Mouse (Mus musculus): Measurements from ENCODE around the gene Nkd2. TPM values are rescaled to one million over a fixed set of nuclear protein-coding genes. Genes with fewer than 3 reads are reported as not detected.

The Nkd2 gene
- 49.9 and 55.9 TPM in 2 replicates for polyA plus RNA-seq (2014; fragmentation: Nextera tagmentation; extraction: Ambion mirVana)

DNA sequence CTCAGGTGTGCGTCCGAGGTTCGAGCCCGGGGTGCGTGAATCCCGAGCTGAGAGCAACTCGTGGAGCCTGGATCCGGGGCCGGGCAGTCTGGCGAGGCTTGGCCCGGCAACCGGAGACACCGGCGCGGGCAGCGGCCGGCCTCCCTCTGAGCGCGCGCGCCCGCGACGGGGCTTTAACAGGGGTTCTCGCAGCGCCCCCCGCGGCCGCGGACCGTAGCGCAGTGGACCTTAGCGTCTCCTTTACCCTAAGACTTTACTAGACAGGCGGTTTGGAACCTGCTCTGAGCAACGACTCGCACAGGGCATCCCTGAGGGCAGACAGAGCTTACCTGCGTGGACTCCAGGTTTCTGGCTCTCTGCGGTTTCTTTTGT lies at the start of gene Nkd2:
Gene Nkd2 (minus strand): TSS at position 167 of the 372 bp plus-strand sequence.
- Histone ChIP-seq H3K9ac (ENCODE audit: low read length) (peak within 1 kb of the TSS; percentile 90), H3K9me3 (ENCODE audit: control insufficient read depth, low read length) (no peaks in the 10 kb centered on the region), H3K4me1 (ENCODE audit: control insufficient read depth, insufficient read depth, low read length) (peaks cover 18% of the 10 kb centered on the region), H3K4me3 (ENCODE audit: low read depth, low read length) (peak within 1 kb of the TSS; percentile 60), H3K27me3 (ENCODE audit: control insufficient read depth, insufficient read depth, low read length) (peaks cover 3% of the 10 kb centered on the region; the same call in 1 of the 2 replicates), H3K27ac (replicated peaks; ENCODE audit: low read depth, low read length) (0 out of 2 replicates have a peak within 1 kb of the TSS, but pooled peaks have one; percentile 36), H3K4me2 (ENCODE audit: low read depth, severe bottlenecking) (peak within 1 kb of the TSS; percentile 72), H3K36me3 (ENCODE audit: control insufficient read depth, insufficient read depth, low read length) (no peaks in the 10 kb centered on the region; the same call in 1 of the 2 replicates)
- DNase-seq (ENCODE audit: low spot score) (peak; percentile 92), ATAC-seq (ENCODE audit: insufficient number of reproducible peaks, low FRiP score, low TSS enrichment, low read depth) (peak; percentile 79)
- under 1% methylated on average over 37 of the region's 38 CpGs for WGBS

DNA sequence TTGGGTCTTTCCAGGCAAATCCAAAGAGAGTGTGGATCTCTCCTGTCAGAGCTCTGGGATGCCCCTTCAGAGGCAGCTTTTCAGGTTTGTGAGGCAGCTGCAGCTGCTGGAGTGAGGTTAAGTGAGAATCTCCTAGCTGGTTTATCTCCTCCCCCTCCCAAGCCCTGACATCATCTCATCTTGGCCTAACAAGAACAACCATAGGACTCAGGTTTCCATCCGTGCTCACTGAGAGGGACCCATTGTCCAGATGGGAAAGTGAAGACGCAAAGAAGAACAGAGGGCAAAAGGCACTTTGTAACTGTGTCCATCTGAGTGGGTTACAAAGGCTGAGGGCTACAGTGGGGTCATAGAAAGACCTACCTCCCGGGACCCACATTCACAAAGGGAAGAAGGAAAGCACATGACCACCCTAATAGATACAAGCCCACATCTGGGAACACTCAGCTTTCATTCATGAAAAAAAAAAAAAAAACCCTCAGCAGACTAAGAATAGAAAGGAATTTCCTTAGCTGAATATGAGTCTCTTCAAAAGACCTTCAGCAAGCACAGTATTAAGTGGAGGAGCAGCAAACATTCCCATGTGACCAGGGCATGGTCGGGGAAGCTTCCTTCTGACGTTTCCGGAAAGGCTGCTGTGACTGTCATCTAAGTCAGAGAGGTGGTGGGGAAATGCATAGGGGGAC lies 45.2 kb upstream of the Nkd2 start:
- Histone ChIP-seq H3K27ac (replicated peaks; ENCODE audit: low read depth, low read length) (no peak overlapping the region), H3K4me3 (ENCODE audit: low read depth, low read length) (no peak overlapping the region), H3K36me3 (ENCODE audit: control insufficient read depth, insufficient read depth, low read length) (no peaks in the 10 kb centered on the region), H3K9ac (ENCODE audit: low read length) (no peak overlapping the region), H3K9me3 (ENCODE audit: control insufficient read depth, low read length) (no peaks in the 10 kb centered on the region), H3K4me2 (ENCODE audit: low read depth, severe bottlenecking) (no peak overlapping the region), H3K4me1 (ENCODE audit: control insufficient read depth, insufficient read depth, low read length) (peaks cover 10% of the 10 kb centered on the region), H3K27me3 (ENCODE audit: control insufficient read depth, insufficient read depth, low read length) (no peaks in the 10 kb centered on the region)
- peak; percentile 52; the same call in 1 of the 2 replicates for ATAC-seq (ENCODE audit: insufficient number of reproducible peaks, low FRiP score, low TSS enrichment, low read depth)
- DNase-seq (ENCODE audit: low spot score): peak; percentile 26
- WGBS: 45% methylated on average over 6 of the region's 6 CpGs

DNA sequence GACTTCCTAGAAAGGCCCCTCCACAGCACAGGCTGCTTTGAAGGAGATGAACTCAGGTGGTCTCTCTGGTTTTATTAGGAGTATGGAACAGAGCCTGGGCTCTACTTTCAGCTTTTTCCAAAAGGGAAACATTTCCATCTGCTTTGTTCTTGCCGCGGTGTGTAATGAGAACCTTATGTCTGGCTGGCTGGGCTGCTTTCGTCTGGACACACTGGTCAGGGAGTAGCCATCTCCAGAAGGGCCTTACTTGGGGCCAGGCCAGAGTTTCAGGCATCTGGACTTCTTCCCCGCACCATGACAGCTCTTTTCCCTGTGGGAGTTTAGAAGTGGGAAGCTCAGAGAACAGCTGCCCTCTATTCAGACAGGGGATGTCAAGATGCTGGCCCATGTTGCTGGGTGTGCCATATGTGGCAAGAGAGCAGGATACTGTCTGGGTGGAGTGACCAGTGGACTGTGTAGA lies 40.0 kb upstream of the Nkd2 start:
- ATAC-seq (ENCODE audit: insufficient number of reproducible peaks, low FRiP score, low TSS enrichment, low read depth) (peak; percentile 68), DNase-seq (ENCODE audit: low spot score) (peak; percentile 82)
- Histone ChIP-seq H3K27me3 (ENCODE audit: control insufficient read depth, insufficient read depth, low read length) (no peaks in the 10 kb centered on the region), H3K27ac (replicated peaks; ENCODE audit: low read depth, low read length) (peak overlapping the region; percentile 81), H3K9ac (ENCODE audit: low read length) (no peak overlapping the region), H3K4me2 (ENCODE audit: low read depth, severe bottlenecking) (no peak overlapping the region), H3K36me3 (ENCODE audit: control insufficient read depth, insufficient read depth, low read length) (no peaks in the 10 kb centered on the region), H3K9me3 (ENCODE audit: control insufficient read depth, low read length) (no peaks in the 10 kb centered on the region), H3K4me3 (ENCODE audit: low read depth, low read length) (no peak overlapping the region), H3K4me1 (ENCODE audit: control insufficient read depth, insufficient read depth, low read length) (peaks cover 17% of the 10 kb centered on the region)
- WGBS: 16% methylated on average over 4 of the region's 4 CpGs

DNA sequence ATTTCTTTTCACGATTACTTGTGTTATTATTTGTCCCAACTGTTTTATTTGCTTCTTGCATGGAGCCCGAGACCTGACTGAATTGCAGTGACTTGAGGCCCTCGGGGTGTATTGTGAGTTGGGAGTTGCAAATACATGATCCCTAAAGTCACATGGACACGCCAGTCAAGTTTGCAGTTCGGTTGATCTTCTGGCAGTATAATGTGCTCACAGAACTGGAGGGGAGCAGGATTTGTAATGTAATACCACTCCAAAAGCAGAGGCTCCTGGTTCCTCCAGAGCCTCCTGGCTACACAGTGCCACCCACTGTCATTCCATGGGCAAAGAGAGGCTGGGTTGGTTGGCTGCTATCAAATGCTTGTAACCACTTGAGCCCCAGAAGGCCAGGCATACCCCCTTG lies 39.2 kb upstream of the Nkd2 start:
- Histone ChIP-seq H3K36me3 (ENCODE audit: control insufficient read depth, insufficient read depth, low read length) (no peaks in the 10 kb centered on the region), H3K4me1 (ENCODE audit: control insufficient read depth, insufficient read depth, low read length) (peaks cover 17% of the 10 kb centered on the region), H3K4me2 (ENCODE audit: low read depth, severe bottlenecking) (no peak overlapping the region), H3K27ac (replicated peaks; ENCODE audit: low read depth, low read length) (peak overlapping the region; percentile 81), H3K9me3 (ENCODE audit: control insufficient read depth, low read length) (no peaks in the 10 kb centered on the region), H3K9ac (ENCODE audit: low read length) (no peak overlapping the region), H3K27me3 (ENCODE audit: control insufficient read depth, insufficient read depth, low read length) (no peaks in the 10 kb centered on the region), H3K4me3 (ENCODE audit: low read depth, low read length) (no peak overlapping the region)
- WGBS: 50% methylated on average over 5 of the region's 5 CpGs
- DNase-seq (ENCODE audit: low spot score) (peak; percentile 50), ATAC-seq (ENCODE audit: insufficient number of reproducible peaks, low FRiP score, low TSS enrichment, low read depth) (peak; percentile 44; the same call in 1 of the 2 replicates)

DNA sequence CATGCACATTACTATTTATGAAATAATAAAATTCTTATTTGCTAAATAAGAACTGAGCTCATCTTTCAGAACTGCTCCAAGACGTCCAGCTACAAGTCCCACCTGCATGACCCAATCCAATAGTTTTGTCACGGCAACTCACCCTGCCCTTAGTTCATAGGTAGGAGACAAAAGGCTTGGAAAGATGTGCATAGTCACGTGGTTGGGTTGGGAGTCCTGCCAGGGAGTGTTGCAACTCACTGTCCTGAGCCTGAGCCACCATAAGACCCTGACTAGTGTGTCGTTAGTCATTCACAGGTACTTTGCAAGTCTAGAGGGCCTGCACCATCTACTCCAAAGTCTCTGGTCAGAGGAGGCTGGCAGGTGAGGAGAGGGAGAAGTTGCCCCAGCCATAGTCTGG lies 38.6 kb upstream of the Nkd2 start:
- H3K9ac ChIP-seq (ENCODE audit: low read length): no peak overlapping the region

DNA sequence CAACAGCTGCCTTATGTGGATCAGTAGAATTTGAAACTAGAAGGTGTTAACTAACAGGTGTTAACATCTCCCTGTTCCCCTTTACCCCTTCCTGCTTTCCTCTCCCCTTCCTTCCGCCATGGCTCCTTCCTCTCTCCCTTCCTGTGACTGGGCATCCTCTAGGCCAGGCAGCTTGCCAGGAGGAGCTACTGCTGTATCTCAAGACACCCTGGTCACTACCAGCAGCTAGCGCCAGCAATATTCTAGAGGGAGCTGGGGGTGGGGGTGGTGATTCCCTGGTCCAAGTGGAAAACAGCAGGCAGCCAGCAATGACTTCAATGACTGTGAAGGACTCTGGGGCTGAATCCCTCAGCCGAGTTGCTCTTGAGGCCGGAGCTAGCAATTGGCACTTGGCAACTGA lies 38.2 kb upstream of the Nkd2 start:
- no peak overlapping the region for H3K4me2 ChIP-seq (ENCODE audit: low read depth, severe bottlenecking)
- DNase-seq (ENCODE audit: low spot score): no peak
- WGBS: 80% methylated on average over 4 of the region's 4 CpGs
- peaks cover 17% of the 10 kb centered on the region for H3K4me1 ChIP-seq (ENCODE audit: control insufficient read depth, insufficient read depth, low read length)
- H3K27me3 ChIP-seq (ENCODE audit: control insufficient read depth, insufficient read depth, low read length): no peaks in the 10 kb centered on the region
- H3K4me3 ChIP-seq (ENCODE audit: low read depth, low read length): no peak overlapping the region
- H3K9me3 ChIP-seq (ENCODE audit: control insufficient read depth, low read length): no peaks in the 10 kb centered on the region
- no peak overlapping the region for H3K9ac ChIP-seq (ENCODE audit: low read length)
- no peak for ATAC-seq (ENCODE audit: insufficient number of reproducible peaks, low FRiP score, low TSS enrichment, low read depth)
- H3K36me3 ChIP-seq (ENCODE audit: control insufficient read depth, insufficient read depth, low read length): no peaks in the 10 kb centered on the region
- no peak overlapping the region for H3K27ac ChIP-seq (replicated peaks; ENCODE audit: low read depth, low read length)

More for the DNA sequence above, 38.6 kb upstream of the Nkd2 start:
- no peak overlapping the region for H3K4me2 ChIP-seq (ENCODE audit: low read depth, severe bottlenecking)
- ATAC-seq (ENCODE audit: insufficient number of reproducible peaks, low FRiP score, low TSS enrichment, low read depth) (no peak), DNase-seq (ENCODE audit: low spot score) (peak; percentile 40)
- H3K4me1 ChIP-seq (ENCODE audit: control insufficient read depth, insufficient read depth, low read length): peaks cover 17% of the 10 kb centered on the region
- H3K9me3 ChIP-seq (ENCODE audit: control insufficient read depth, low read length): no peaks in the 10 kb centered on the region
- H3K36me3 ChIP-seq (ENCODE audit: control insufficient read depth, insufficient read depth, low read length): no peaks in the 10 kb centered on the region
- peak overlapping the region; percentile 81; the same call in 1 of the 2 replicates for H3K27ac ChIP-seq (replicated peaks; ENCODE audit: low read depth, low read length)
- no peaks in the 10 kb centered on the region for H3K27me3 ChIP-seq (ENCODE audit: control insufficient read depth, insufficient read depth, low read length)
- 67% methylated on average over 4 of the region's 4 CpGs for WGBS
- H3K4me3 ChIP-seq (ENCODE audit: low read depth, low read length): no peak overlapping the region

DNA sequence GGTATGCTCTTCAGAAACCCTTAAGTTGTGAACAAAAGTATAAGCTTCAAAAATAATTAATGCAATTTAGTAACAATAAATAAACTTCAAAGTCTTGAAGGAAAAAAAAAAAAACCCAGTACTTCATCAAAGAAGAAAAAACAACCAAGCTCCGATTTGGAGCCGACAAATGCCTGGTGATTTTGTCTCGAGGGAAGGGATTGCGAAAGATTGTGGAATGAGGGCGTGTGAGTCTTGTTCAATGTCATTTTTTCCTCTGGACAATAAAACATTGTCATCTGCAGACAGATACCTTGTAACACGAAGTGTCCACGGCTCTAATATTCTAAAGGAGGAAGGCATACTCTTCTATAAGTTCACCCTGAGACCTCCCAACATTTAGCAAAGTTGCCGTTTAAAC lies 33.9 kb upstream of the Nkd2 start:
- Histone ChIP-seq H3K4me2 (ENCODE audit: low read depth, severe bottlenecking) (no peak overlapping the region), H3K27ac (replicated peaks; ENCODE audit: low read depth, low read length) (no peak overlapping the region), H3K36me3 (ENCODE audit: control insufficient read depth, insufficient read depth, low read length) (no peaks in the 10 kb centered on the region), H3K9ac (ENCODE audit: low read length) (no peak overlapping the region), H3K4me1 (ENCODE audit: control insufficient read depth, insufficient read depth, low read length) (peaks cover 3% of the 10 kb centered on the region), H3K9me3 (ENCODE audit: control insufficient read depth, low read length) (no peaks in the 10 kb centered on the region), H3K27me3 (ENCODE audit: control insufficient read depth, insufficient read depth, low read length) (no peaks in the 10 kb centered on the region), H3K4me3 (ENCODE audit: low read depth, low read length) (no peak overlapping the region)
- DNase-seq (ENCODE audit: low spot score) (no peak), ATAC-seq (ENCODE audit: insufficient number of reproducible peaks, low FRiP score, low TSS enrichment, low read depth) (no peak)
- WGBS: 75% methylated on average over 8 of the region's 8 CpGs

DNA sequence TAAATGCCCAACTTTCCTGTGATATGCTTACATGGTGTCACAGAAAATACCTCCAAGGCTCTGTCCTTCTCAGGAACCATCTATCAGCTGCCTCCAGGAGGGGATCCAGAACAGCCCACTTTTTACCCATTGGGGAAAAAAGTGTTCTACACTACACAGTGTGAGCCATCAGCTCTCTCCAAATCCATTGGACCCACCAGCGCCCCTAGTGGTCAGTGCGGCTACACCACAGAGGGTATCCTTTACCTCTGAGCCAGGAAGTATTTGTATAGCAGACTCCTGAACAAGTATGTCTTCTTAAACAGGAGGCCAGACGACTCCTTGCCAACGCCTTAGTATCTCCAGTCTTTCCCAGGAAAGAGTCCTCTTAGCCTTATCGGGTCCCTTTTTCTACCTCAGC lies 32.4 kb upstream of the Nkd2 start:
- no peak for ATAC-seq (ENCODE audit: insufficient number of reproducible peaks, low FRiP score, low TSS enrichment, low read depth)
- Histone ChIP-seq H3K36me3 (ENCODE audit: control insufficient read depth, insufficient read depth, low read length) (no peaks in the 10 kb centered on the region), H3K27ac (replicated peaks; ENCODE audit: low read depth, low read length) (no peak overlapping the region), H3K27me3 (ENCODE audit: control insufficient read depth, insufficient read depth, low read length) (no peaks in the 10 kb centered on the region), H3K4me3 (ENCODE audit: low read depth, low read length) (no peak overlapping the region), H3K4me1 (ENCODE audit: control insufficient read depth, insufficient read depth, low read length) (no peaks in the 10 kb centered on the region), H3K9me3 (ENCODE audit: control insufficient read depth, low read length) (no peaks in the 10 kb centered on the region), H3K9ac (ENCODE audit: low read length) (no peak overlapping the region), H3K4me2 (ENCODE audit: low read depth, severe bottlenecking) (no peak overlapping the region)
- peak; percentile 41 for DNase-seq (ENCODE audit: low spot score)
- 81% methylated on average over 5 of the region's 5 CpGs for WGBS

Data from limb, embryonic 11.5 days (tissue).